Mouse (Mus musculus) gonadal fat pad, adult 2 months (tissue): ENCODE measurements around the gene Pwp2. TPM values are rescaled to one million over a fixed set of nuclear protein-coding genes. Genes with fewer than 3 reads are reported as not detected.

Experiments used
- DNase-seq: peaks from one replicate; pipeline ENCODE4 v3.0.0-alpha.2; 2012; ENCODE audit warnings: low read depth
- polyA plus RNA-seq: library from polyadenylated mRNA; depleted of rRNA; stranded (reverse); fragments of >200 nt; gene quantifications from 2 replicates; pipeline ENCODE4 v1.2.3, GENCODE M21; 2012

The Pwp2 gene
- polyA plus RNA-seq, 1 experiment, result 9.8 TPM

- DNase-seq, result no peak
Observed at GRCm38 (mm10) chr10:78171057-78171456, 13.9 kb downstream of the Pwp2 start.

- no peak for DNase-seq
Observed at GRCm38 (mm10) chr10:78170445-78170844, 14.5 kb downstream of the Pwp2 start.

GRCm38 (mm10) chr10:78169281-78170042 lies 15.5 kb downstream of the Pwp2 start, which contains the start of gene D10Jhu81e:
D10Jhu81e (minus strand) TSS chr10:78169782.
- DNase-seq, result peak; percentile 51

GRCm38 (mm10) chr10:78168792-78169191 lies 16.2 kb downstream of the Pwp2 start:
- no peak for DNase-seq

GRCm38 (mm10) chr10:78167775-78168174 lies 17.2 kb downstream of the Pwp2 start:
- DNase-seq, result no peak

GRCm38 (mm10) chr10:78167333-78167732 lies 17.6 kb downstream of the Pwp2 start:
- DNase-seq, result no peak

GRCm38 (mm10) chr10:78165256-78166005 lies 19.5 kb downstream of the Pwp2 start:
- no peak for DNase-seq

- no peak for DNase-seq
Observed at GRCm38 (mm10) chr10:78164786-78165185, 20.2 kb downstream of the Pwp2 start.

GRCm38 (mm10) chr10:78163923-78164322 lies 21.0 kb downstream of the Pwp2 start:
- DNase-seq, result no peak

- no peak for DNase-seq
Observed at GRCm38 (mm10) chr10:78163241-78163640, 21.7 kb downstream of the Pwp2 start.

GRCm38 (mm10) chr10:78162646-78163045 lies 22.3 kb downstream of the Pwp2 start:
- DNase-seq, result no peak

- DNase-seq, result no peak
Observed at GRCm38 (mm10) chr10:78161096-78161495, 23.9 kb downstream of the Pwp2 start.

GRCm38 (mm10) chr10:78160369-78161095 lies 24.4 kb downstream of the Pwp2 start:
- DNase-seq, result no peak

GRCm38 (mm10) chr10:78159906-78160305 lies 25.0 kb downstream of the Pwp2 start:
- DNase-seq, result no peak

- DNase-seq, result no peak
Observed at GRCm38 (mm10) chr10:78159252-78159878, 25.6 kb downstream of the Pwp2 start.

- peak; percentile 66 for DNase-seq
Observed at GRCm38 (mm10) chr10:78158041-78158440, 26.9 kb downstream of the Pwp2 start.

- no peak for DNase-seq
Observed at GRCm38 (mm10) chr10:78156926-78157325, 28.0 kb downstream of the Pwp2 start.

GRCm38 (mm10) chr10:78148834-78149766 lies 35.8 kb downstream of the Pwp2 start:
- DNase-seq, result no peak

- no peak for DNase-seq
Observed at GRCm38 (mm10) chr10:78147908-78148441, 37.0 kb downstream of the Pwp2 start.

- DNase-seq, result no peak
Observed at GRCm38 (mm10) chr10:78143727-78144505, 41.0 kb downstream of the Pwp2 start.
